Mouse (Mus musculus) stomach, postnatal 0 days (tissue): ENCODE measurements at regions not wholly inside any gene's neighbourhood (a gene's known extent, or its start where the extent isn't known, plus 50 kb on each side); places are given as distances from the start of the nearest gene placed in this dataset.

Source experiments
- ATAC-seq: fragments of 200-750 bp; cut with Nextera tagmentation; 2 replicates; pipeline ENCODE4 v1.8.0; 2017; ENCODE audit not compliant: low FRiP score, low TSS enrichment
- DNase-seq: peaks from one replicate; pipeline ENCODE4 v3.0.0-alpha.2; 2016; ENCODE audit warnings: low spot score
- H3K27ac ChIP-seq: fragments of 300-500 bp; sonication (generic); replicated peaks from 2 replicates; pipeline ENCODE4 v1.5.1; 2014; ENCODE audit warnings: mild to moderate bottlenecking, control low read depth
- H3K27me3 ChIP-seq: fragments of 300-500 bp; sonication (generic); 2 replicates; pipeline ENCODE4 v1.6.1; 2014; ENCODE audit warnings: low read length; ENCODE audit not compliant: control insufficient read depth, insufficient read depth
- H3K36me3 ChIP-seq: fragments of 300-500 bp; sonication (generic); 2 replicates; pipeline ENCODE4 v1.6.1; 2014; ENCODE audit warnings: low read length, mixed read lengths; ENCODE audit not compliant: control insufficient read depth, insufficient read depth
- H3K4me1 ChIP-seq: fragments of 300-500 bp; sonication (generic); replicated peaks from 2 replicates; pipeline ENCODE4 v1.6.1; 2014; ENCODE audit warnings: antibody characterized with exemption; ENCODE audit not compliant: control insufficient read depth, insufficient read depth
- H3K4me2 ChIP-seq: fragments of 300-500 bp; sonication (generic); replicated peaks from 2 replicates; pipeline ENCODE4 v1.6.1; 2014; ENCODE audit warnings: low read depth, mild to moderate bottlenecking, control low read depth, moderate library complexity
- H3K4me3 ChIP-seq: fragments of 300-500 bp; sonication (generic); 2 replicates; pipeline ENCODE4 v1.5.1; 2014; ENCODE audit warnings: low read depth, low read length, control low read depth
- H3K9ac ChIP-seq: fragments of 300-500 bp; sonication (generic); 2 replicates; pipeline ENCODE4 v1.6.1; 2014; ENCODE audit warnings: mild to moderate bottlenecking, low read length, control low read depth, mixed read lengths
- H3K9me3 ChIP-seq: fragments of 300-500 bp; sonication (generic); 2 replicates; pipeline ENCODE4 v1.6.1; 2016; ENCODE audit warnings: low read length; ENCODE audit not compliant: control insufficient read depth
- CTCF ChIP-seq: IDR thresholded peaks from 2 replicates; pipeline ENCODE4 v1.5.1; 2016; ENCODE audit warnings: antibody characterized with exemption, low read depth, mild to moderate bottlenecking, moderate library complexity
- EP300 ChIP-seq: optimal IDR thresholded peaks from 2 replicates; pipeline ENCODE3; 2016; ENCODE audit warnings: antibody characterized with exemption
- WGBS: fragments of 180-500 bp; shearing (Covaris S2); extraction: QIAGEN DNeasy Blood & Tissue Kit; methylation state at CpG from one replicate; pipeline ENCODE4 v1.1.7; 2014; 5-methylcytosine and 5-hydroxymethylcytosine counted together

DNA sequence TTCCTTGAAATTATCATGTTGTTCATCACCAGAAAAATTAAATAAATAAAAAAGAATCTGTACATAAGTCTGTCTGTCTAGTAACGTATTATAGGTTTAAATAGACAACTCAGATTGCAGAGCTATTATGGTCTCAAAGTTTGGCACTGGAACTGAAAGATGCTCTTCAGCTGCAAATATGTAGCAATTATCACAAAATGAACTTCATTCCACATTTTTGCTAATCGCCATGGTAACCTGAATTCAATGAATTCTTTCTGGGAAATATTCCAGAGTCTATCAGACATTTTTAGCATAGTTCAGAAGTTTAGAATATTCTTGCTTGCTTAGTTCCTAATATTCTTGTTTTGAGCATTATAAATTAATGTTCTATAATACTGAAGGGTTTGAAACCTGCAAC, 62.2 kb upstream of the Nkain2 start:
- Histone ChIP-seq H3K9me3 (no peaks in the 10 kb centered on the region), H3K4me2 (no peak overlapping the region), H3K27me3 (no peaks in the 10 kb centered on the region), H3K36me3 (no peaks in the 10 kb centered on the region), H3K4me3 (no peak overlapping the region), H3K27ac (no peak overlapping the region), H3K4me1 (no peaks in the 10 kb centered on the region), H3K9ac (no peak overlapping the region)
- DNase-seq = no peak
- WGBS = 80% methylated on average over 2 of the region's 2 CpGs
- no peak for TF ChIP-seq CTCF
- TF ChIP-seq EP300 = no peak
- ATAC-seq = no peak

DNA sequence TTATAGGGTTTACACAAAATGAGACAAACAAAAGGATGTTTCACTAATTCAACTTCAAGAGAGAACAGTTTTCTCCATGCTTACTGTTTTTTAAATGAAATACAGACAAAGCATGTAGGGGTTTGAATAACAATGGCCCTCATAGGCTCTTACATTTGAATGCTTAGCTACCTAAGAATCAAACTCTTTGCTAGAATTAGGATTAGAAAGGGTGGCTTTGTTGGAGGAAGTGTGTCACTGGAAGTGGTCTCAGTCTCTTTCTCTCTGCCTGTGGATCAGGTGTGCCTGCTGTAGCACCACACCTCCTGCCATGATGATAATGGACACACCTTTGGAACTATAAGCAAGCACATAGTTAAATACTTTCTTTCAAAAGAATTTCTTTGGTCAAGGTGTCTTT, 52.8 kb upstream of the Nkain2 start:
- TF ChIP-seq CTCF (no peak), EP300 (no peak)
- no peak overlapping the region for H3K4me2 ChIP-seq
- ATAC-seq = no peak

More for the DNA sequence above, 52.8 kb upstream of the Nkain2 start:
- Histone ChIP-seq H3K9me3 (no peaks in the 10 kb centered on the region), H3K9ac (no peak overlapping the region), H3K4me1 (no peaks in the 10 kb centered on the region), H3K27ac (no peak overlapping the region), H3K4me3 (no peak overlapping the region), H3K27me3 (no peaks in the 10 kb centered on the region), H3K36me3 (no peaks in the 10 kb centered on the region)
- no peak for DNase-seq
